Mouse (Mus musculus): ENCODE measurements around the gene Frmd7.

Frmd7 gene

GRCm38 (mm10) chrX:50942610-50943009 is at the start of gene Frmd7:
TSS of gene Frmd7 (minus strand) at chrX:50942710.
- DNase-seq = no peak

GRCm38 (mm10) chrX:50991324-50991723 is 48.8 kb upstream of the Frmd7 start:
- no peak for DNase-seq

GRCm38 (mm10) chrX:50989940-50990339 is 47.4 kb upstream of the Frmd7 start:
- no peak for DNase-seq

- DNase-seq = no peak
Observed at GRCm38 (mm10) chrX:50988581-50988980, 46.1 kb upstream of the Frmd7 start.

GRCm38 (mm10) chrX:50978428-50978827 is 35.9 kb upstream of the Frmd7 start:
- no peak for DNase-seq

- no peak for DNase-seq
Observed at GRCm38 (mm10) chrX:50972145-50972544, 29.6 kb upstream of the Frmd7 start.

- no peak for DNase-seq
Observed at GRCm38 (mm10) chrX:50969907-50970306, 27.4 kb upstream of the Frmd7 start.

GRCm38 (mm10) chrX:50968157-50968932 is 25.8 kb upstream of the Frmd7 start:
- DNase-seq = no peak

GRCm38 (mm10) chrX:50965157-50965556 is 22.6 kb upstream of the Frmd7 start:
- DNase-seq = no peak

- DNase-seq = no peak
Observed at GRCm38 (mm10) chrX:50962955-50963354, 20.4 kb upstream of the Frmd7 start.

- peak in 1 of 2 experiments; percentile 2 for DNase-seq
Observed at GRCm38 (mm10) chrX:50948633-50949032, 6.1 kb upstream of the Frmd7 start.

- no peak for DNase-seq
Observed at GRCm38 (mm10) chrX:50948116-50948515, 5.6 kb upstream of the Frmd7 start.

GRCm38 (mm10) chrX:50937117-50937516 is 5.4 kb downstream of the Frmd7 start:
- no peak for DNase-seq

GRCm38 (mm10) chrX:50930309-50930708 is 12.2 kb downstream of the Frmd7 start:
- no peak for DNase-seq

GRCm38 (mm10) chrX:50926893-50927545 is 15.5 kb downstream of the Frmd7 start:
- no peak for DNase-seq

GRCm38 (mm10) chrX:50924629-50925364 is 17.7 kb downstream of the Frmd7 start:
- peak in 1 of 2 experiments; percentile 12 for DNase-seq

GRCm38 (mm10) chrX:50918754-50919153 is 23.8 kb downstream of the Frmd7 start:
- DNase-seq = no peak

- no peak for DNase-seq
Observed at GRCm38 (mm10) chrX:50917389-50917788, 25.1 kb downstream of the Frmd7 start.

- DNase-seq = no peak
Observed at GRCm38 (mm10) chrX:50909915-50910314, 32.6 kb downstream of the Frmd7 start.

GRCm38 (mm10) chrX:50903497-50903896 is 39.0 kb downstream of the Frmd7 start:
- DNase-seq = no peak

- no peak for DNase-seq
Observed at GRCm38 (mm10) chrX:50887999-50888398, 54.5 kb downstream of the Frmd7 start.

GRCm38 (mm10) chrX:50874246-50875002 is 68.1 kb downstream of the Frmd7 start:
- no peak for DNase-seq

GRCm38 (mm10) chrX:50864734-50865133 is 77.8 kb downstream of the Frmd7 start:
- DNase-seq = no peak

Measured in cerebellum, postnatal 36 days (tissue).